14 mouse cellular contexts compared by ENCODE assay signal in genomic region chr4:129563718-129564117, GRCm38 (mm10). TPM values are rescaled to one million over a fixed set of nuclear protein-coding genes. Genes with fewer than 3 reads are reported as not detected.
A peak's percentile ranks its signal among the peaks of the same experiment; 100 is the strongest.
DNase-seq lines count a peak whose midpoint lies in the region; ATAC-seq and TF ChIP-seq lines count a peak whose summit lies in the region.
"Had no signal": no experiment of that assay in that cellular context is flagged by ENCODE, and none has a peak within 500 bp of the region (broad histone marks: within the 10 kb centered on the region; RNA-seq: fewer than 3 reads in every experiment).

No protein-coding gene starts in this region.

- no peak overlapping the region for H3K9ac ChIP-seq in lung, embryonic 14.5 days
- H3K9ac ChIP-seq in intestine, postnatal 0 days (ENCODE audit: low read depth, low read length): no peak overlapping the region
- H3K9ac ChIP-seq in stomach, embryonic 16.5 days (ENCODE audit: low read length): no peak overlapping the region; the same call in 1 of the 2 replicates
- H3K9ac ChIP-seq: liver, embryonic 15.5 days had no signal

- ATAC-seq in lung, embryonic 14.5 days (ENCODE audit: insufficient read depth): no peak; the same call in 1 of the 2 replicates
- peak; percentile 65 for ATAC-seq in intestine, postnatal 0 days
- peak; percentile 37; the same call in 1 of the 2 replicates for ATAC-seq in stomach, embryonic 16.5 days (ENCODE audit: insufficient read depth, low FRiP score)

- no peaks in the 10 kb centered on the region for H3K4me1 ChIP-seq in lung, embryonic 14.5 days (ENCODE audit: insufficient read depth)
- H3K4me1 ChIP-seq in intestine, postnatal 0 days (replicated peaks; ENCODE audit: control insufficient read depth, insufficient read depth, low read length): no peaks in the 10 kb centered on the region
- H3K4me1 ChIP-seq in stomach, embryonic 16.5 days (ENCODE audit: control insufficient read depth, insufficient read depth, low read length): peaks cover 5% of the 10 kb centered on the region; the same call in 1 of the 2 replicates

- peak; percentile 59 for DNase-seq in lung, embryonic 14.5 days
- no peak for DNase-seq in lung, postnatal 36 days
- DNase-seq in embryo, embryonic 9.5 days (ENCODE audit: extremely low spot score): peak; percentile 68
- no peak for DNase-seq in spleen, postnatal 36 days (ENCODE audit: low spot score in 2 of 2)
- DNase-seq in urinary bladder, adult 2 months (ENCODE audit: low spot score): no peak
- DNase-seq: adrenal gland, postnatal 25 days; cerebellum, postnatal 36 days; gastrocnemius, postnatal 36 days; thymus, postnatal 25 days had no signal

- H3K27me3 ChIP-seq in lung, embryonic 14.5 days (ENCODE audit: insufficient read depth, low read length): no peaks in the 10 kb centered on the region
- no peaks in the 10 kb centered on the region for H3K27me3 ChIP-seq in intestine, postnatal 0 days (replicated peaks; ENCODE audit: control insufficient read depth, insufficient read depth, low read length)
- H3K27me3 ChIP-seq in stomach, embryonic 16.5 days (ENCODE audit: control insufficient read depth, insufficient read depth, low read length): no peaks in the 10 kb centered on the region

- no peak overlapping the region for H3K4me3 ChIP-seq in lung, embryonic 14.5 days (ENCODE audit: low read depth, low read length)
- H3K4me3 ChIP-seq in intestine, postnatal 0 days (ENCODE audit: low read depth, low read length): no peak overlapping the region
- no peak overlapping the region for H3K4me3 ChIP-seq in stomach, embryonic 16.5 days (replicated peaks; ENCODE audit: low read length)
- H3K4me3 ChIP-seq: liver, embryonic 15.5 days; midbrain, embryonic 10.5 days; myocyte had no signal

- H3K9me3 ChIP-seq in lung, embryonic 14.5 days (ENCODE audit: low read depth, low read length): no peaks in the 10 kb centered on the region
- H3K9me3 ChIP-seq in intestine, postnatal 0 days (ENCODE audit: control insufficient read depth): no peaks in the 10 kb centered on the region
- H3K9me3 ChIP-seq in stomach, embryonic 16.5 days (replicated peaks; ENCODE audit: control insufficient read depth, low read length): no peaks in the 10 kb centered on the region
- H3K9me3 ChIP-seq: liver, embryonic 15.5 days; midbrain, embryonic 10.5 days had no signal

- WGBS in lung, embryonic 14.5 days: 26% methylated on average over 8 of the region's 8 CpGs
- 16% methylated on average over 8 of the region's 8 CpGs for WGBS in intestine, postnatal 0 days
- 17% methylated on average over 8 of the region's 8 CpGs for WGBS in stomach, embryonic 16.5 days

- no peaks in the 10 kb centered on the region for H3K36me3 ChIP-seq in lung, embryonic 14.5 days (ENCODE audit: insufficient read depth)
- H3K36me3 ChIP-seq in intestine, postnatal 0 days (ENCODE audit: control insufficient read depth, insufficient read depth): no peaks in the 10 kb centered on the region
- no peaks in the 10 kb centered on the region for H3K36me3 ChIP-seq in stomach, embryonic 16.5 days (ENCODE audit: control insufficient read depth, insufficient read depth, low read length)
- H3K36me3 ChIP-seq: liver, embryonic 15.5 days; midbrain, embryonic 10.5 days had no signal

- no peak for TF ChIP-seq CTCF in lung, embryonic 14.5 days (IDR thresholded peaks at IDR 0.05; ENCODE audit: low read depth)
- no peak for TF ChIP-seq CTCF in intestine, postnatal 0 days (IDR thresholded peaks at IDR 0.05; ENCODE audit: low read depth)

- no peak overlapping the region for H3K27ac ChIP-seq in lung, embryonic 14.5 days (ENCODE audit: low read depth)
- no peak overlapping the region for H3K27ac ChIP-seq in intestine, postnatal 0 days (ENCODE audit: low read depth, low read length)
- peak overlapping the region; percentile 4; the same call in 1 of the 2 replicates for H3K27ac ChIP-seq in stomach, embryonic 16.5 days (ENCODE audit: low read length)
- H3K27ac ChIP-seq: liver, embryonic 15.5 days; midbrain, embryonic 10.5 days had no signal

- H3K4me2 ChIP-seq in lung, embryonic 14.5 days: no peak overlapping the region
- no peak overlapping the region for H3K4me2 ChIP-seq in intestine, postnatal 0 days (replicated peaks; ENCODE audit: low read depth)
- no peak overlapping the region for H3K4me2 ChIP-seq in stomach, embryonic 16.5 days (ENCODE audit: low read depth, low read length)
- H3K4me2 ChIP-seq: liver, embryonic 15.5 days had no signal

RNA-seq across cellular contexts. Expression of gene Lck, which starts 9.7 kb away (rescaled TPM):
- 5.7 and 7.8 TPM in 2 replicates for polyA plus RNA-seq in lung, embryonic 14.5 days (2014; fragmentation: Nextera tagmentation; extraction: Ambion mirVana)
- 3.0 and 3.1 TPM in 2 replicates for polyA plus RNA-seq in intestine, postnatal 0 days (2015; fragmentation: Nextera tagmentation; extraction: Ambion mirVana)
- 3.0 and 7.3 TPM in 2 replicates for polyA plus RNA-seq in stomach, embryonic 16.5 days (2015; fragmentation: Nextera tagmentation; extraction: Ambion mirVana)
- 2.9 and 3.7 TPM in 2 replicates for polyA plus RNA-seq in urinary bladder, adult 2 months (2012; rRNA removed)

RNA-seq across cellular contexts. Expression of gene Fam167b, which starts 14.6 kb away (rescaled TPM):
- 2.2 and 2.7 TPM in 2 replicates for polyA plus RNA-seq in lung, embryonic 14.5 days (2014; fragmentation: Nextera tagmentation; extraction: Ambion mirVana)
- polyA plus RNA-seq in intestine, postnatal 0 days (2015; fragmentation: Nextera tagmentation; extraction: Ambion mirVana): 1.4 and 1.7 TPM in 2 replicates
- 4.1 TPM in 2 replicates for polyA plus RNA-seq in stomach, embryonic 16.5 days (2015; fragmentation: Nextera tagmentation; extraction: Ambion mirVana)
- 4.0 and 4.7 TPM in 2 replicates for polyA plus RNA-seq in urinary bladder, adult 2 months (2012; rRNA removed)

RNA-seq across cellular contexts. Expression of gene Hdac1, which starts 21.2 kb away (rescaled TPM):
- polyA plus RNA-seq in lung, embryonic 14.5 days (2014; fragmentation: Nextera tagmentation; extraction: Ambion mirVana): 243 and 246 TPM in 2 replicates
- 89.9 and 91.7 TPM in 2 replicates for polyA plus RNA-seq in intestine, postnatal 0 days (2015; fragmentation: Nextera tagmentation; extraction: Ambion mirVana)
- polyA plus RNA-seq in stomach, embryonic 16.5 days (2015; fragmentation: Nextera tagmentation; extraction: Ambion mirVana): 195 and 205 TPM in 2 replicates
- polyA plus RNA-seq in urinary bladder, adult 2 months (2012; rRNA removed): 101 and 112 TPM in 2 replicates

RNA-seq across cellular contexts. Expression of gene Eif3i, which starts 36.7 kb away (rescaled TPM):
- 308 and 316 TPM in 2 replicates for polyA plus RNA-seq in lung, embryonic 14.5 days (2014; fragmentation: Nextera tagmentation; extraction: Ambion mirVana)
- polyA plus RNA-seq in intestine, postnatal 0 days (2015; fragmentation: Nextera tagmentation; extraction: Ambion mirVana): 139 and 144 TPM in 2 replicates
- 239 and 253 TPM in 2 replicates for polyA plus RNA-seq in stomach, embryonic 16.5 days (2015; fragmentation: Nextera tagmentation; extraction: Ambion mirVana)
- 246 and 264 TPM in 2 replicates for polyA plus RNA-seq in urinary bladder, adult 2 months (2012; rRNA removed)

RNA-seq across cellular contexts. Expression of gene Tmem234, which starts 36.8 kb away (rescaled TPM):
- polyA plus RNA-seq in lung, embryonic 14.5 days (2014; fragmentation: Nextera tagmentation; extraction: Ambion mirVana): 187 and 200 TPM in 2 replicates
- polyA plus RNA-seq in intestine, postnatal 0 days (2015; fragmentation: Nextera tagmentation; extraction: Ambion mirVana): 135 and 146 TPM in 2 replicates
- polyA plus RNA-seq in stomach, embryonic 16.5 days (2015; fragmentation: Nextera tagmentation; extraction: Ambion mirVana): 181 and 190 TPM in 2 replicates
- 159 and 183 TPM in 2 replicates for polyA plus RNA-seq in urinary bladder, adult 2 months (2012; rRNA removed)

Comparison
In these comparisons a context has a peak if more than half of its experiments do, and no peak if none do; other contexts are left out.
1. DNase-seq: peak in lung, embryonic 14.5 days (single experiment) and embryo, embryonic 9.5 days (single experiment); none in lung, postnatal 36 days (single experiment), spleen, postnatal 36 days (0 of 2) and urinary bladder, adult 2 months (single experiment).